Mouse (Mus musculus): ENCODE measurements around the gene Kctd11.

Gene Kctd11

DNA sequence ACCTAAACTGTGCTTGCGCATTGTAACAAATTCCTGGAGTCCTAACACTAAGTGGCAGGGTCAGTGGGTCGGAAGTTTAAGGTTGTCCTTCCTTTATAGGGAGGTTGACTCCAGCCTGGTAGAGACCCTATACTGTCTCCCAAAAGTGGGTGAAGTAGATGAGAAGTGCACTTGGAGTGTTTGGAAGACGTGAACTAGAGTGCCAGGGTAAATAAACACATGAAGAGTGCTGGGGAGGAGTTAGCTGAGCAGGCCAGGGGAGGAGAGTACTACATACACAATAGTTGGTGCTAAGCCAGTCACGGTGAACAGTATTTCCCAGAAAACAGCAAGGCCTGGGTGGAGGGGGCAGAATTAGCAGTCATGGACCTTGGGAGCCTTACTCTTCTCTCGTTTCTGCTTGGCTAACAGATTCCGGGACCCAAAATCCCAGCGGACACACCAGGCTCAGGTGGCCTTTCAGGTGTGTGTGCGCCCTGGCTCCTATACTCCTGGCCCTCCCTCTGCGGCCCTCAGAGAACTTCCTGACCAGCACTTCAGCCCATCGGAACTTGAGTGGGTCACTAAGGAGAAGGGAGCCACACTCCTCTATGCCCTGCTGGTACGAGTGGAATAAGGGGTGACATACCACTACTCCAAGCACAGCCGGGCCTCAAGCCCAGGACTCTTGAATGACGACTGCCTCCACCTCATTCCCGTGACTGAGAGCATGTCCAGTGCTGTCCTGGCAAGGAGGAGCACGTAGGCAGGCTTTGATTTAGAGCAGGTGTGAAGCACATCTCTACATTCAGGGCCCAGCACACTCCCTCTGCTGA is 31.7 kb upstream of the Kctd11 start:
- no peak for DNase-seq (ENCODE audit: low read depth)

DNA sequence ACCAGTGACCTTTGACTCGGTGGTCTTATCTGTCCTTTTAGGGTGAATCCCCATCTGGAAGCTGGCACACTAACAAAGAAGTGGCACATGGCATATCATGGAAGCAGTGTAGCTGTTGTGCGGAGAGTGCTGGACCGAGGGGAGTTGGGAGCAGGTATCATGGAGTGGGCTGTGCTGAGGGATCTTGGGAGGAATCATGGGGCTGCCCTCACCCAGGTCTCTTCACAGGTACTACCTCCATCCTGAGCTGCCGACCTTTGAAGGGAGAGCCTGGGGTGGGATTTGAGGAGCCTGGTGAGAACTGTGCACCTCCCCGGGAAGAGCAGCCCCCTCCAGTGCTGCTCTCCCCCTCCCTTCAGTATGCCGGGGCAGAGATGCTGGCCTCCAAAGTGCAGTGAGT is 30.5 kb upstream of the Kctd11 start:
- DNase-seq (ENCODE audit: low read depth), result no peak

- no peak for DNase-seq (ENCODE audit: low read depth)
These were observed 29.8 kb upstream of the Kctd11 start for GRCm38 (mm10) chr11:69910781-69911560.

GRCm38 (mm10) chr11:69910177-69910576 is 29.0 kb upstream of the Kctd11 start:
- no peak for DNase-seq (ENCODE audit: low read depth)

GRCm38 (mm10) chr11:69909174-69909573 is 28.0 kb upstream of the Kctd11 start:
- no peak for DNase-seq (ENCODE audit: low read depth)

DNA sequence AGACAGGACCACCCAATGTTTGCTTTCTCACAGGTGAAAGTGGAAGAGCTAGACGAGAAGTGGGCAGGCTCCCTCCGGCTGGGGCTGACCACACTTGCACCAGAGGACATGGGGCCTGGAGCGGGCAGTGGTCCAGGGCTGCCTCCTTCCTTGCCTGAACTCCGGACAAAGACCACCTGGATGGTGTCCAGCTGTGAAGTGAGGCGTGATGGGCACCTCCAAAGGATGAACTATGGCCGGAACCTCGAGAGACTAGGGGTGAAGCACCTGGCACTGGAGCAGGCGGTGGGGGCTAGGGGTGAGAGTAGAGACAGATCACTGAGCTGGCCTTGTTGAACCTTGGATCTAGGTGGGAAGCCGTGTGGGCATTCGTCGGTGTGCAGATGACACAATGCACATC is 27.4 kb upstream of the Kctd11 start:
- no peak for DNase-seq (ENCODE audit: low read depth)

DNA sequence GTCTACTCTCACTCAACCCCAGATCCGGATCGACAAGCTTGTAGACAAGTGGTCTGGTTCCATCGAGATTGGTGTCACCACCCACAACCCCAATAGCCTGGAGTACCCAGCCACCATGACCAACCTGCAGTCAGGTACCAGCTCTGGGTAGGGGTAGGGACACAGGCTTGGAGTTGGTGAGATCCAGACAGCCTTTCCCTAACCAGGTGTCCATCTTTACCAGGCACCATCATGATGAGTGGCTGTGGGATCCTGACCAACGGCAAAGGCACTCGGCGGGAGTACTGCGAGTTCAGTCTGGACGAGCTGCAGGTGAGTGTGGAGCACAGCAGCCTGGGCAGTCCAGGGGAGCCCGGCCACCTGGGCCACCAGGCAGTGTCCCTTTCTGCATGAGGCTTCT is 23.1 kb upstream of the Kctd11 start:
- DNase-seq (ENCODE audit: low read depth), result no peak

DNA sequence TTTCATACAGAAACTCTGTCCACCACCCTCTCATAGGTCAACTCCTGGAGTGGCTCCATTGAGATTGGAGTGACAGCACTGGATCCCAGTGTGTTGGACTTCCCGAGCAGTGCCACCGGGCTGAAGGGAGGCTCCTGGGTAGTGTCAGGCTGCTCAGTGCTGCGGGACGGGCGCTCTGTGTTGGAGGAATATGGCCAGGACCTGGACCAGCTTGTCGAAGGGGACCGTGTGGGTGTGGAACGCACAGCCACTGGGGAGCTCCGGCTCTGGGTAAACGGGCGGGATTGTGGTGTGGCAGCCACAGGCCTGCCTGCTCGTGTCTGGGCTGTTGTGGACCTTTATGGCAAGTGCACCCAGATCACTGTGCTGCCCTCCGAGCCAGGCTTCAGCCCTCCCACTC is 21.8 kb upstream of the Kctd11 start:
- no peak for DNase-seq (ENCODE audit: low read depth)

DNA sequence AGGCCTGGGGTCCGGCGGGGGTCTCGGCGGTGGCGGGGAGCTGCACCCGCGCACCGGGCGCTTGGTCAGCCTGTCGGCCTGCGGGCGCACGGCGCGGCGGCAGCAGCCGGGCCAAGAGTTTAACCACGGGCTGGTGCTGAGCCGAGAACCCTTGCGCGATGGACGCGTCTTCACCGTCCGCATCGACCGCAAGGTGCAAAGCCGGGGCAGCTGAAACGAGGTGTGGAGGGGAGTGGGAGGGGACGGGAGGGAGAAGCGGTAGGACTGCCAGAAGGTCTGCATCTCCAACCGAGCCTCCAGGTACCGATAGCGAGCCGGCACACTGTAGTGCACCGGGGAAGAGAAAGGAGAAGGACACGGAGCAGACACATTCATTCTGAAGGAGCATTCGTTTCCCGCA is 20.8 kb upstream of the Kctd11 start:
- DNase-seq (ENCODE audit: low read depth), result peak; percentile 41

GRCm38 (mm10) chr11:69901406-69901846 is 20.2 kb upstream of the Kctd11 start:
- DNase-seq (ENCODE audit: low read depth), result peak; percentile 97

DNA sequence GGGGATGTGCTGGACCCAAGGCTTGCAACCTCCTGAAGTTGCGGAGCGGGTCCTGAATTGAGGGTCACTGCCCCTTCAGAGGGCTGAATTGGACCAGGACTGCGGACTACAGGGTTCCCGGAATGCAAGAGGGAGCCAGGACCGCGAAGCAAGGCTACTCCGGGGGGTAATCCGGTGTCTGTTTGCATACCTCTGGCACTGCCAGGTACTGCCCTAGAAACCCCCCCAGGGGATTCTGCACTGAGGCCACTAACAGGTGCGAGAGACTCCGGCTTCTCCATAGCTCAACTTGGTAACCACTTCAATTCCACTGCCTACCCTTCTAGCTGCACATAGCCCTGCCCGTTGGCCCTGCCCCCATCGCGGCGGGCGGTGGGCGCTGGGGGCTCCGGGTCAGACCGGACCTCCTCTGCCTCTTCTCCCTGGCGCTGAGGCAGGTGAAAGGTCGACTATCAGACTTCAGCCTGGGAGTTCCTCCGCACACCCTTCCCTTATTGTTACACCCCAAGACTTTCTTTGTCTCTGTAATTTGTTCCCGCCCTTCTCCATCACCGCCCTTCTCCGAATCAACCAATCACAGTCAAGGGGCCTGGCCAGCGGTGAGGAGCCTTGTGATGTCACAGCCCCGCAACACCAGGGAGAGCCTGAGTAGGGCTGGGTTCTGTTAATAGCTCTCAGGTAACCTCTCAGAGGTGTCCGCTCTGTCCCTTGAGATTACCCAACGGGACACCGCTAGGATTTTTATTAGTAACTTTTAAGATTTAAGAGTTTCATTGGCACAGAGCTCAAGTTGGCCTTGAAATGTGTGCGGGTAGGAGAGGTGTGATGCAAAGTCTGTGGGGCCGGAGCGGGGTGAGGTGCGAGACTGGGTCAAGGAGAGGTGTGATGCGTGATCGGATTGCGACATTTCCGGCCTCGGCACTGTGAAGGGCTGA is 19.5 kb upstream of the Kctd11 start, which contains the start of the genes 2810408A11Rik and Neurl4:
TSS of gene 2810408A11Rik (minus strand) at position 517 of the 935 bp plus-strand sequence.
TSS of gene Neurl4 (plus strand) at position 602 of the 935 bp plus-strand sequence.
- peak; percentile 95 for DNase-seq (ENCODE audit: low read depth)

DNA sequence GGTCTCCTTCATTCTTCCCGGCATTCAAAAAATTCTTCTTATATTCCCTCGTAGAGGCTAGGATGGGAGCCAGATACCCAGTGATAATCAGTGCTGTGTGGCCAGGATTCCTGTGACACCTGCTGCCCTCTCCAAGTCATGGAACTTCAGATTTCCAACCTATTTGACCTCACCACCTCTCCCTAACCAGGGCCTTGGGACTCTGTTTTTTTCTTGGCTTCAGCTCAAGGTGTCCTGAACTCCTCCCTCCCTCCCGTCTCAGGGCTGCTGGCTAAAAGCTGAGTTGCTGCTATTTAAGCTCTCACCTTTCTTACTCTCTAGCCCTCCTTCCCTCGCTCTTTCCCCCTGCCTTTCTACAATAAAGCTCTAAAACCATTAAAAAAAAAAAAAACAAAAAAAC is 18.7 kb upstream of the Kctd11 start:
- no peak for DNase-seq (ENCODE audit: low read depth)

GRCm38 (mm10) chr11:69895291-69895690 is 14.1 kb upstream of the Kctd11 start, which contains the start of gene Acap1:
Gene Acap1, minus strand, starts transcription at chr11:69895539.
- DNase-seq (ENCODE audit: low read depth), result no peak

- DNase-seq (ENCODE audit: low read depth), result no peak
These were observed 13.5 kb upstream of the Kctd11 start for GRCm38 (mm10) chr11:69894671-69895070.

GRCm38 (mm10) chr11:69891482-69891881 is 10.3 kb upstream of the Kctd11 start:
- no peak for DNase-seq (ENCODE audit: low read depth)

DNA sequence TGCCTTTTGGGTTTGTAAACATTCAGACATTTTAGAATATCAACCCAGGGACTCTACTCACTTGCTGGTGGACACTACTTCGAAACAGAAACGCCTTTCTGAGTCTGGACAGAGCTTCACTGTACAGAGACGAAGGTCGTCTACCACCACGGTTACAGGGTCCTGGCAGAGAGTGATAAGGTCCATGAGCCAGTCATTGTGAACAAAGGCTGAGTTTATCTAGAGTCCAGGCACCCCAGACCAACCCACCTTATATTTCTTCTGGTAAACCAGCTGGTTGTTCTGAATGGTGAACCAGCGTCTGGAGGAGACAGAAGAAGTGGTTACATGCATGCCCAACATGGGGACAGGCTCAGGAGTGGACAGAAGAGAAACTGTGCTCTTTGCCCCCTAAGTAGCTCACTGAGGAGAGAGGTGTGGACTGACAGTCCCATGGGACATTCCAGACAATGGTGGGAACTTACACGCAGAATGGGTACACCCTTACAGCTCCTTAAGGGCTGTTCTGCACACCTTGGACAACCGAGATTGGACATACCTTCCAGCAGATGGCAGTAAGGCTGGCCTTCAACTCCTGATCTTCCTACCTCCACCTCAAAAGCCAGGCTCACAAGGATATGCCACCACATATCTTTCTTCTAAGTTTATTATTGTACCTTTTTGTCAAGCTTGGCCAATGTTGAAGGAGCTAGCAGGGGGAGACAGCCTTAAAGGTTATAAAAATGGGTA is 5.9 kb upstream of the Kctd11 start:
- peak; percentile 29 for DNase-seq (ENCODE audit: low read depth)

DNA sequence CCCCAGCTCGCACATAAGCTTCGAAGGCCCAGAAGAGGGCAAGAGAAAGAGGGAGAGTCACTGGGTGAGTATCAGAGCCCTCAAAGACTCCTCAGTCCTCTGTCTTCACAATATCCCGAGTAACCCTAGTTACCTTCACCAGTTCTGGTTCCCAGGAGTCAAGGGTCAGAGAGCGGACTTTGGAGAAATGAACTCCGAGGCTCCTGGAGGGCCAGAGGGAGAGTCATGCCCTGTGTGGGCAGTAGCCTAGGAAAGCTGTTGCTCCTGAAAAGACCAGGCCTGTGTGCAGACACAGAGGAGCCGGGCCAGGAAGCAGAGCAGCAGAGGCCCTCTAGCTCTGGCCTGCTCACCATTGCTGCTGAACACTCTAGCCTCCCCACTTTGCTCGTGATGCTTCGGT is 3.5 kb upstream of the Kctd11 start:
- DNase-seq (ENCODE audit: low read depth), result no peak

GRCm38 (mm10) chr11:69884240-69884639 is 3.0 kb upstream of the Kctd11 start:
- no peak for DNase-seq (ENCODE audit: low read depth)

- DNase-seq (ENCODE audit: low read depth), result peak; percentile 44
These were observed 2.4 kb upstream of the Kctd11 start for GRCm38 (mm10) chr11:69883527-69884151.

DNA sequence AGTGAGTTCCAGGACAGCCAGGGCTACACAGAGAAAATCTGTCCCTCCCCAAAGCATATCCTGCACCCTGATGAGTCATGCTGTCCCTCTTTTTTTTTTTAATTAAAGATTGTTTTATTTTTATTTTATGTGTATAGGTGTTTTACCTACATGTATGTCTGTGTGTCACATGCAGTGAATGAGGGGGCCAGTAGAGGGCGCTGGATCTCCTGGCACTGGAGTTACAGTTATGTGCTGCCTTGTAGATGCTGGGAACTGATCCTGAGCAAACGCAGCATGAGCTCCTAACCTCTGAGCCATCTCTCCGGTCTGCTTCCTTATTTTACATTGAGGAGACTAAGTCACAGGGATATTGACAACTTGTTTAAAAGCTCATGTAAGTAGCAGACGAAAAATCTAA is 1.9 kb upstream of the Kctd11 start:
- DNase-seq (ENCODE audit: low read depth), result peak; percentile 50
